Mouse (Mus musculus): ENCODE data around the gene Commd8. TPM values are rescaled to one million over a fixed set of nuclear protein-coding genes. Genes with fewer than 3 reads are reported as not detected.

The Commd8 gene
- polyA plus RNA-seq, 1 experiment from 2014 or later = 55.0 TPM

GRCm38 (mm10) chr5:72122414-72123037 lies 45.5 kb downstream of the Commd8 start:
- no peaks in the 10 kb centered on the region for H3K4me1 ChIP-seq (ENCODE audit: insufficient read depth)
- DNase-seq (no peak), ATAC-seq (no peak)
- no peaks in the 10 kb centered on the region for H3K27me3 ChIP-seq (ENCODE audit: insufficient read depth, low read length)
- H3K9me3 ChIP-seq (ENCODE audit: low read length) = no peaks in the 10 kb centered on the region
- no peak overlapping the region for H3K27ac ChIP-seq (ENCODE audit: low read depth)
- no peak overlapping the region for H3K9ac ChIP-seq (replicated peaks)
- H3K4me3 ChIP-seq (ENCODE audit: low read depth, low read length) = no peak overlapping the region
- TF ChIP-seq CTCF (IDR thresholded peaks at IDR 0.05; ENCODE audit: low read depth) (no peak), EP300 (IDR thresholded peaks at IDR 0.05; ENCODE audit: low read depth) (no peak)
- no peaks in the 10 kb centered on the region for H3K36me3 ChIP-seq (replicated peaks; ENCODE audit: insufficient read depth, low read length)
- H3K4me2 ChIP-seq (ENCODE audit: low read depth, low read length) = no peak overlapping the region
- 67% methylated on average over 6 of the region's 6 CpGs for WGBS (ENCODE audit: insufficient replicate concordance)

Data from liver, postnatal 0 days (tissue).